Mouse (Mus musculus) adrenal gland, adult (tissue): Measurements from ENCODE around the gene Stxbp3.

Source experiments
- DNase-seq, 2 experiments: peaks; one replicate each; pipeline ENCODE4 v3.0.0; 2022 to 2023; ENCODE audit warnings: low spot score in 1 of 2; ENCODE audit not compliant: inconsistent age in 2 of 2

Gene Stxbp3

DNA sequence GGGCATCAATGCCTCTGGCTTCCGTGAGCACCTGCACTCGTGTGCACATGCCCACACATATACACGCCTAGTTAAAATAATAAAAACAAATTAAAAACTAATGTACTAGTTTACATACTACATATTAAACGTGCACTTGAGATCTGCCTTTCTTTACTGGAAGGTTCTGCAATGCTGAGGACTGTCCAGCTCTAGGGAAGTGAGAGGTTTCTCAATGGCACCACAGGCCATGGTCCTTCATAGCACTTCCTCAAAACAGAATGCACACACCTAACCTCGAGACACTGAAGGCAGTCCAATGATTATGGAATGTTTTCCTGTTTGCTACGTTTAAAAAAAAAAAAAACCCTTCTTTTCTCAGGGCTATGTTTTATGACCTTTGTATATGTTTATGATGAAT lies 42.6 kb downstream of the Stxbp3 start:
- DNase-seq: no peak

DNA sequence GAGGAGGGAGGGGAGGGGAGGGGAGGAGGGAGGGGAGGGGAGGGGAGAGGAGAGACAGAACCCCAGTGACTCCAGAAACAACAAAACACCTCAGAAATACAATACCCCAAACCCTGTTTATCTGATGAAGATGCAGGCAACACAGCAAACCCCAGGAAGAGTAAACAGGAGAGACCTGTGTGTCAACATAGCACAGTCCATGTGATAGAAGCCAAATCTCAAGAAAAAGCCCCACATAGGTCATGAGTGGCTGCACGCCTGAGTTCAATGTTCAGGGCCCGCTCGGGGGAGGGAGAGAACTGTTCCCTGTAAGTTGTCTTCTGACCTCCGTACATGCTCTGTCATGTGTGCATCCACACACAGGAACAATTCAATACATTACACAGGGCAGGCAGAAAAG lies 43.9 kb downstream of the Stxbp3 start:
- no peak for DNase-seq

DNA sequence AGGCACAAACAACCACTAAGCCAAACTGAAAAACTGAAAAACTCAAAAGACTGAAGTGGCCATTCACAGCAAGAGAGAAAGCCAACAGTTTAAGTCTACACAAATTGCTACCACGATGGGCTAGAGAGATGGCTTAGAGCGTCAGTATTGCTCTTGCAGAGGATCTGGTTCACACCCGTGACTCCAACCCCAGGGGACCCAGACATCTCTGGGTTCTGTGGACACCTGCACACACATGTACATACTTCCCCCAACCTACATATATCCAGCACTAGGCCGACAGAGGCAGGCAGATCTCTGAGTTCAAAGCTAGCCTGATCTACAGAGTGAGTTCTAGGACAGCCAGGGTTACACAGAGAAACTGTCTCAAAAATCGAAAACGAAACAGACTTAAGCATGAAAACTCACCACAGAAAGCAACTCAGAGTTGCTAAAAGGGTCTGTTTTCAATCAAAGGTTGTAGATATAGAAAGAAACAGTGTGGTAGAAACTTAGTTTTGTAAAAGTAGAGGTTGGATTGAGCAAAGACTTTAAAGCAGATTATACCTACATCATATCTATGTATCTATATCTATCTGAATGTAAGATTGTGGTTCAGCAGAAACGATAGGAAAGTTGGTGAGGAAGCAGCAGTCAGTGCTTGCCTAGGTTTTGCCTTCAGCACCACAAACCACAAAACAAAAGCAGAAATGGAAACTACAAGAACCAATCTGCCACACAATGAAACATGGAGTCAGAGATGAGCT lies 44.6 kb downstream of the Stxbp3 start:
- no peak for DNase-seq

DNA sequence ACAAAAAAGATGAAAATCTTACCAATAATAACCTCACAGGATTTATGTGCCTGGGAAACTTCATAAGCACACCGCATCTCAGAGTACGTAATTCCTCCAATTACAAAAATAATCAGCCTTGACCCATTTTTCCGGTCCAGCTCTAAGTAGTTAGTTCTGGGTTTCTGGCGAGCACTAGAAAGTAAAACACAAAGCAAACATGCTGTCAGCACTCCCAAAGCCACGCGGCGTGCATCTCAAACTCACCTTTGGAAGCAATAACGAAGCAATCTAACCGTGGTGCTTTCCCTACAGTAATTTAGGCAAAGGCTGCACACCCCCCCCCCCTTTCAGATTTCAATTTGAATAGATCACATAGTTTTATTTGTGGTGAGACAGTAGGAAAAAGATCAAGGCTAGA lies 45.5 kb downstream of the Stxbp3 start:
- peak in 1 of 2 experiments; percentile 65 for DNase-seq

DNA sequence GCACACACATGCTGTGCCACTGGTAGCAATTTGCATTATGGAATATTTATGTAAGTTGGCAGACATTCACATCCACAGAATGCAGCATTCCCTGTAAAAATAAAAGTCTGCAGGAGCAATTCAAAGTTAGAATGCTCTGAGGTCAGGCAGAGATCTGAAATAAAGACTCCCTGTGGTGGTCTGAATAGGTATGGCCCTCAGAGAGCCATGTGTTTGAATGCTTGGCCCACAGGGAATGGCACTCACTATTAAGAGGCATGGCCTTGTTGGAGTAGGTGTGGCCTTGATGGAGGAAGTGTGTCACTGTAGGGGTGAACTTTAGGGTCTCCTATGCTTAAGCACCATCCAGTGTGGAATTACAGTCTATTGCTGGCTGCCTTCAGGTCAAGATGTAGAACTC lies 47.9 kb downstream of the Stxbp3 start:
- DNase-seq: no peak

DNA sequence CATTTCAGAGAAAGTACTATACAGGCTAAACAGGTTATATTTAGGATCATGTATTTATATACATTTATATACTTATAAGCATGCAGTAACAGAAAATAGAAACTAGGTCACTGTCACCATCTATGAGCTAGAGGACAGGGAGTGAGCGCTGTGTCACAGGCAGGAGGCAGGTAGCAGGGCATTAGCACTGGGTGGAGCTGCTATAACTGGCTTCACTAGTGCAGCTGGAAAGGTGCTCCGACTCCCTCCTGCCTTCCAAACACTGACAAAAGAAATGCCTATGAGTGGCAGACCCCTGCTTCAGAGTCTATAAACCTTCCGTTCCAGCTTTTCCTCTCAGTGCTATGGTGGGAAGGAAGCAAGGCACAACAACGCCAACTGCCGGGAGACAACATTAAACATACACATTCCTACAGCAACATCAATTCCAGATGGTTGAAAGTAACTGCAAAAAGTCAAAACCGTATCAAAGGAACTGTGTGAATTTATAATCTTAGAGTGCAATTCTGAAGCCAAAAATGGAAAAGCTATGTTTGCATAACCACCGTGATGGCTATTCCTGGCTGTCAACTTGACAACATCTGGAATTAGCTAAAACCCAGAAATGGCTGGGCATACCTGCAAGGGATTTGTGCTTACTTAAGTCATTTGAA lies 49.1 kb downstream of the Stxbp3 start:
- no peak for DNase-seq

DNA sequence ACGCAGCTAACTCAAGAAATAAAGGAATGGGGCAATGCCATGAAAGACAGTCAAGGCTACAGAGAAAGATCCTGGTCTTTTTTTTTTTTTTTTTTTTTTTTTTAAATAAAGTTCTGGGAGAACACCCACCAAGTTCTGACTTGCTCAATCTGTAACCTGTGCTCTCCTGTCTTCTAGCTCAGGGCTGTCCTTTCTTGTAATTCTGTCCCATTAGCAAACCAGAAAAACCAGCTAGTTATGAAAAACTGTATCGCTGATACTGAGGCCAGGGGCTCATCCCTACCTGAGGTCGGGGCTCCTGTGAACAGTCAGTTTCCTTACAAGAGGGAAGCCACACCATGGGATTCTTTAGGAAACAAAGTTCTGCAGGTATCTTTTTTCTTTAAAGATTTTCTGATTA lies 49.8 kb downstream of the Stxbp3 start:
- DNase-seq: no peak

DNA sequence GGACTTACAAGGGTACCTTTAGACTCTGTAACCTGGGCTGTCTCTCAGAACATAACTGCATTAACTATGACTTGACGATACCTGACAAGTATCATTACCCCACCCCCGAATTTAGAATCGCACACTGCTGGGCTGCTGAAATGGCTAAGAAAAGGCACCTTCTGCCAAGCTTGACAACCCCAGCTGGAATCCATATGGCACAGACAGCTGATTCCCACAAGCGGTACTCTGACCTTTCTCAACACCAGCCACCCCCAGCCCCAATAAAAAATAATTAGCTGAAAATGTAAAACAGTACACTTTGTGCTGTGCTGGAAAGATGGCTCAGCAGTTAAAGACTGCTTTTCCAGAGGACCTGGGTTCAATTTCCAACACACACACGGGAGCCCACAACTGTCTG lies 51.0 kb downstream of the Stxbp3 start:
- DNase-seq: no peak

DNA sequence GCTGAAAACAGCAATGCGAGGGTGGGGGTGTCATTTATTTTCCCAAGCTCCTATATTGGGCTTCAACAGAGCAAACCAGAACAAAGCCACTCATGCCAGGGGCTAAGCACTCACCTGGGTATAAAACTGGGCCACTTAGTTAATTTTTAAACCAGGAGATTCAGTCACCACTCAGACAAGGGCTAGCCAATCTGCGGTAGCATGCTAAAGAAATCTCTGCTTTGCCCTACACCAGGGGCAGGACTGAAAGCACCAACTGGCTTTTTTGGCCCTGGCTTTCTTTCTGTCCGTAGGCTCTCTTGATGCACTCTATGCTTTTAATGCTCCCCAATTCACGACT lies 51.9 kb downstream of the Stxbp3 start:
- no peak for DNase-seq

DNA sequence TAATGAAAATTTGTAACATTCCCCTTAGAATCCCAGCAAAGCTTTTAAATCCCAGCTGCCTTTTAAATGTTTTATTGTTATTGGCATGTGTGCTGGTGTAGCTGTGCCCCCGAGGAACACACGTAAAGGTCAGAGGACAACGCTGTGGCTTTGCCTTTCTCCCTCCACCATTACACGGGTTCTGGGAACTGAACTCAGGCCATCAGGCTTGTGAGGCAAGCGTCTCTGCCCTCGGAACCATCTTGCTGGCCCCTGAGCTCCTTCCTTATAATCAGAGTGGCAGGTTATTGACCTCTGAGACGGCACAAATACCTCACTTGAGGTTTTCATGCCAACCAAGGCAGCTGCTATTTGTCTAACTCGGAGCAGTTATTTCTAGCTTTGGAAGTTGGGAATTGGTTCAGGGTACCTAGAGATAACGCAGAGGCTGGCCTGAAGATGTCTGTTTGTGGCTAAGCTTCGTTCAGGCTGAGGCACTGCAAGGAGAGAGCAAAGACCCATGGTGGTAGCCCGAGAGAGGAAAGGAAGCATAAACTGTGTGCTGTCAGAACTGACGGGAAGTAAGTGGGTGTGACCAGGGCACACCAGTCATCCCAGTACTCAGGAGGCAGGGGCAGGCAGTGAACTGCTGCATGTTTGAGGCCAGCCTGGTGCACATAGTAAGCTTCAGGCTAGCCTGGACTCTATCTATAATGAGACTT lies 52.4 kb downstream of the Stxbp3 start:
- no peak for DNase-seq

DNA sequence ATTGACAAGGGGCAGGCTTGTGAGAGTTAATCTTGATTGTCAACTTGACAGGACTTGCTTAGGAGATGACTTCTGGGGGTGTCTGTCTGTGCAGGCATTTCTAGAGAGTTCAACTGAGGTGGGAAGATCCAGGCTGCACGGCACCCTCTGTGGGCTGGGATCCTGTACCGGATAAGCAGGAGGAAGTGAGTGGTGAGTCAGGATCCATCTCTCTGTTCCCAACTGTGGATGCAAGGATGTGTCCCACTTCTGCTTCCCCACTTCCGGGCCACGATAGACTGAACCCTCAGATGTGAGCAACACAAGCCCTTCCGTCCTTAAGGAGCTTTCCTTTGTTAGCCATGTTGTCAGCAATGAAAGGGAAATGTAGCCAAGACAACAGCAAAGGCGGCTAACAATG lies 53.8 kb downstream of the Stxbp3 start:
- no peak for DNase-seq

DNA sequence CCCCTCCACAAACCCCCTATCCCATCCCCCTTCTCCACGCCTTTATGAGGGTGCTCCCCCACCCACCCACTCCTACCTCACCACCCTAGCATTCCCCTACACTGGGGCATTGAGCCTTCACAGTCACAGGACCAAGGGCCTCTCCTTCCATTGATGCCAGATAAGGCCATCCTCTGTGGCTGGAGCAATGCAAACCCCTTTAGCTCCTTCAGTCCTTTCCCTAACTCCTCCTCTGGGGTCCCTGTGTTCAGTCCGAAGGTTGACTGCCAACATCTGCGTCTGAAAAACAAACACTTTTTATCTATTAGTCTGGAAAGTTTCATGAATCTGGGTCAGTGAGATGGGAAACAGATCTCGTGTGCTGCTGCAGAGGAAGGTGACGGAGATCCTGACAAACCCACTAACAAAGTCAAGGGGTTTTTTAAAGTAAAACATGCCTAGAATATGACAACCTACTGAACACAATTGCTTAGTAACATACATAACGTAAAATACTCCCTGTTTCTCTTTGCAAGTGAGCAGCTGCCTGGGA lies 57.9 kb downstream of the Stxbp3 start:
- DNase-seq: no peak

DNA sequence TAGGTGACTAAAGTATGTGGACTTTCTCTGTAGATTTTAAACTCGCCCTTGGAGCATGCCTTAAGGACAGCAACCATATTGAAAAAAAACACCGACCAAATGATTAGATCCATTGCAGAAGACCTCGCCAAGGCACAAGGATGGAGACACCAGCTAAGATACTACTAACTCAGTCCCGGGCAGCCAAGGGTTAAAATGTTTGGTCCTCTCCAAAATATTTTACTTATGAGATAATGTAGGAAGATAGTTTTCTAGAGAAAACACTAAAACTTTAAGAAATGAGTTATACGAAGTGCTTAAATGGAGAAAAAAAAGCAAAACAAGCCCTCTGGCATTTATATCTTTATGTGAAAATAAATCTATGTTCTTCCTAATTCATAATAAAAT lies 58.4 kb downstream of the Stxbp3 start:
- DNase-seq: no peak

DNA sequence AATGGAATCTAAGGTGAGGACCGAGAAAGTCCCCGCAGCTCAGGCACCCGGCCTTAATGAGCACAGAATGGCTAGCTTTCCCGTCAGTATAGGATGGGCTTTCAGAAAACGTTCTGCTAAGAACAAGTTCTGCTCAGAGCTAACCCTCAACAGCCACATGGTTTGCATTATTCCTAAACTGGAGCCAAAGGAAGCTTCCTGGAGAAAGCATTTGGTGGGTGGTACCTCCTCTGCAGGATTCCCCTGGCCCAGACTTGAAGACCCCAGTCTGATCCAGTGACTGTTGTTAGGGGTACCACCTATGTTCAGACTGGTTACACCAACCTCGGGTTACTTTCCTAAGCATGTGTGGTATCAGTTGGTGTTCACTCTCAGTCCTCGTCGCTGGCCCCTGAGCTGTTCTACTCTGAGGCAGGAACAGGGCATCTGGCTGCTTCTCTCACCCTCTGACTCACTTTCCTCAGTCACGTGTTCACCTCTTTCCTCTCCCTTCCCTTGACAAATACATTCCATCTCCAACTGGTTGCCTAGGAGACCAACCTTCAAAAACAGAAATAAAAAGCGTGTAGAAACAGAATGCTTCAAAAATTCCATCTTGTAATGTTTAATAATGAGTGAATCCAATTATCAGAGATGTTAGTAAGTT lies 59.0 kb downstream of the Stxbp3 start:
- peak; percentile 64 to 83 for DNase-seq

DNA sequence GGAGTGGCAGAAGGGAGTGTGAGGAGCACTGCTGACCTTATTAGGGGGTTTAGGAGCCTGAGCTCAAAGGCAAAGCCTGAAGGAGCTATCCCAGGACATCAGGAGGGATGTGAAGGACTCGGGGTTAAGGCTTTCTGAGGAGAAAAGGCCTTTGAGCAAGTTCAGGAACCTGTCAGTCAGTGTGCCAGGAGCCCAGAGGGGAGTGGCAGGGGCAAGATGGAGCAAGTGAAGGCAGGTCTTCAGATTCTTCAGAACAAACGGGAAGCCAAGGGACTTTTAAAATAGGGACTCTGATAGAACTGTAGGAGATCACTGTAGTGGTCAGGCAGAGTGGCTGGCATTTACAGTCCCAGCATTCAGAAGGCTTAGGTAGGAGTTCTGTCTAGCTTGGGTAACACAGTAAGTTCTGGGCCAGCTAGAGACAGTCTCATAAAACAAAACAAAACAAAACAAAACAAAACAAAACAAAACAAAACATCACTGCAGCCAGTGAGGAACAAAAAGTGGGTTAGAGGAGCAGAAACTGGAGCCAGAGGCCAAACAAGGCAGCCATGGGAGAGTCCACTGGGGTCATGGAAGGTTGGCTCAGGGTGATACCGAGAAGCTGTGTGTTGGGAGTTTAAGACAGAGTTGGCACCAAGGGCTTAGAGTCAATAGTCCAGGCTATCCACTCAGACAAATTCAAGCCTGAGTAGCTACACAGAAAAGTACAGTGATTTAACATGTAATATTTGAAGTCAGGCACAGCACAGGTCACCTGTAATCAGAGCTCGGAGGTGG lies 61.4 kb downstream of the Stxbp3 start:
- no peak for DNase-seq

DNA sequence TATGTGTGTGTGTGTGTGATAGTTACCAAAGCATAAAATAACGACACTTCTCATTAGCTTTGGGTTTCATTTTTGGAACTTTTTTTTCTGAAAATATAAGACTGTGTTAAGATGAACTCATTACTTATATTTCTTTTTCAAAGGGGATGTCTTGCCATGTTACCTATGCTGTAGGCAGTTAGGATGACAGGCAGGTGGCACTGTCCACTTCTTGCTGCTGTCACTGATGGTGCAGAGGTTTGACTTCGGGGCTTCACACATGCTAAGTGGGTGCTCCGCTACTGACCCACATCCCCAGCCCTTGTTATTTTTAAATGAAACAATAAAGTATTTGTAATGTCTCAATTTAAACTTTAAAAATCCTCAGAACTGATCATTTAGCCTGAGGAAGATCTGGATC lies 67.5 kb downstream of the Stxbp3 start:
- no peak for DNase-seq

DNA sequence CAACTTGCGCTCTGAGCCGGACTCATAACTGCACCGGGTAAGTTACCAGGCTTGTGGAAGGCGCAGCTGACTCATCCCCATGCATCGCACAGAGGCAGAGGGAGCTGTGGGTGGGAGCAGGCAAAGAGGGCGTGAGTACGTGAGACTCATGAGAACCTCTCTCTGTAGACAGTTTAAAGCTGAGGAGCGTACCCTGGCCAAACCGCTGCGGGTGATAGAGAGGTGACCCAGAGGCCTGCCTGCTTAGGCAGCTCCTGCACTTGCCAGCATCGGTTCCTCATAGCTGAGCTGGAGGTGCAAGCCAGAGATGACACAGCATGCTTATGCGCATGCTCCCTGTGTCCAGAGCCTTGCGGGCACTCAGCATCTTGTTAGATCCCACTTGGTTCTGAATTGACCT lies 68.1 kb downstream of the Stxbp3 start:
- DNase-seq: no peak

DNA sequence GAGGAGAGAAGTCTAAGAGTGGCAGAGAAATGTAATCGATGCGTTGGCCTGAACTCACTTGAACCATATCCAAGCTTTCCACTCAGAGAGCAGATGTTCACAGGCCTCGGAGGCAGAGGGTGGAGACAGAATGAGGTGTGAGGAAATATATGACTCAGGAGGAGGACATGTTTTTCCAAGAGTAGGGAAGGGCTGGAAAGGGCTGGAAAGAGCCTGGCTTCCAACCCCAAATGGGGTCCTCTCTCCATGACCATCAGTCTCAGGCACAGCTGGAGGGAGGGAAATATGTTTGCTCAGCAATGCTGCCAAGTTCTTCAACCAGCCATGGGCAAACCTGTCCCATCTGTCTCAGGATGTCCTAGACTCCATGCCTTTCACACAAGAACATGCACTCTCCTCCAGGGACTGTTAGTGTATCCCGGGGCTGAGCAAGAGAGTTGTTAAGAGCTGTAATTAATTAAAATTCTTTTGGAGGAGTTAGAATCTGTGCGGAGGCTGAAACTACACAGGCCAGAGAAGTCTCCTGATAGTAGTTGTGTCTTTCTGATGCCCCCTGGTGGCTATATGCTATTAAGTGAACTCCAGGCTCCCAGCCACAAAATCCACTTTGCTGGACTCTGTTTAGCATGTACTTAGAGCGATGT lies 69.5 kb downstream of the Stxbp3 start:
- peak; percentile 45 to 89 for DNase-seq

DNA sequence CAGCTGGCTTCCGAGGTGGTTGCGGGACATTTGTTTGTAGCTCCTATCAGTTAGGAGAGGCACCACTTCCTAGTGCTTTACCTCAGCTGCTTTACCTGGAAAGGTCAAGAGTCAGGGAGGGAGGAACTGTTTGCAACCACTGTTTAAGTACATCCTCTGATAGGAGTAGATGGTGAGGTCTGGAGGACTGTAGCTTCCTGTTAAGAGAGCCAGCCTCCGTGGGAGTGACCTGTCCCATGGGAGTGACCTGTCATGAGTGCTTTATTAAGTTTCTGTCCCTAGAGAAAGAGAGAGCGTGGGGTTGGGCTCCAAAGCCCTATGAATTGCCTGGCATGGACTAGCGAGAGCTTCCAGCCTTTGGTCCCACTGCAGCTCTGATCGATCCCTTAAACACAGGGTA lies 70.8 kb downstream of the Stxbp3 start:
- DNase-seq: no peak

DNA sequence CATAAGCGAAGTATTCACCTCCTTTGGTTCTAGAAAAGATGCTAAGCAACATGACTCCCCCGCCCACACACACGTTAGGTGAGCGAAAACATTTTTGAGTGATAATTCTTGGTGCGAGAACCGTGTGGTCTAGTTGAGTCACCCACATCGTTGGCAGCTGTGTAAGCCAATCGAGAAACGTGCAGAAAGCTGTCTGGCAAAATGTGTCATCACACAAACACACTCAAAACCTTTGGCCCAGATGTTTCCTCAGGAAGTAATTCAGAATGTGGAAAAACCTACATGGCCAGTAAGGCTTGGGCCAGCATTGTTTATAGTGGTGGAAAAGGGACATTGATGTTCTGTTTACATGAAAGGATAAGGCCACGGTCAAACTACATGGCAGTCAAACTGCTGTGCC lies 72.9 kb downstream of the Stxbp3 start:
- DNase-seq: no peak
